Mouse (Mus musculus) heart, adult 2 months (tissue): ENCODE data around the gene Pycr1.

ENCODE experiments used
- CTCF ChIP-seq: fragments of 200-600 bp; IDR thresholded peaks from 2 replicates; pipeline ENCODE4 v1.8.1; 2022; ENCODE audit warnings: antibody characterized with exemption, mild to moderate bottlenecking, moderate library complexity
- POLR2A ChIP-seq: fragments of 200-500 bp; IDR thresholded peaks from 2 replicates; pipeline ENCODE4 v1.6.1; 2011; ENCODE audit warnings: mild to moderate bottlenecking, low read depth, low read length, control low read depth; ENCODE audit not compliant: insufficient read depth

DNA sequence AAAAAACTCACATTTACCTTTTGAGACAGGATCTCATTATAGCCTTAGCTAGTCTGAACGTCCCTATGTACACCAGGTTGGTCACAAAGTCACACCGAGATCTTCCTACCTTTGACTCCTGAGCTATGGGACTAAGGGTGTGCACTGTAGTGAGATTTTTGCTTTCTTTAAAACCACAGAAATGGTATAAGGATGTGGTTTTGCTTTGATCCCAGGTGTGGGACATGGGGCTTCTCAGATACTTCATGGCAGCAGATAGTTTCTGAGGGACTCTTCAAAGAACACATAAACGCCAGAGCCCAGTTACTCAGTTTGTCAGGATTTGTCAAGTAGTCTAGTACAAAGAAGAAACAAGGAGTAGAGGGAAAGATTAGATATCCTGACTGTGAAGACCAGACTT, 42.9 kb downstream of the Pycr1 start:
- TF ChIP-seq CTCF (no peak), POLR2A (no peak)
